Mouse (Mus musculus): ENCODE data around the gene Uimc1.

DNA sequence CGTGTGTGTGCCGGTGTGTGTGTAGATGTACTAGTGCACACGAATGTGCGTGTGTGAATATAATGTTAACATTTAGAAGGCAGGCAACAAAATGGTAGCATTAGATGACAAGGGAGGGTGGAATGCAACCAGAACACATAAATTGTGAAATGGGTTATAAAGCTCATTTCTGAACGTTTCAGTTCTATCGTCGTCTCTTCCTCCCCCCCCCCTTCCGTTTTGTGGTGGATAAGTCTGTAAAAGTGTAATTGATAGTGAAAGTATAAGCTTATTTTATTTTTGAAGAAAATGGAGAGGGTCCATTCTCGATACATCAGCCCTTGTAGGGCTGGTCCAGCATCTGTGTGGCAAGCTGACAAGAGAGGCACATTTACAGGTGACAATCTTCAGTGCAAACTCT, 81.4 kb downstream of the Uimc1 start:
- TF ChIP-seq CTCF (IDR thresholded peaks at IDR 0.05; ENCODE audit: low read depth) (no peak), EP300 (IDR thresholded peaks at IDR 0.05; ENCODE audit: low read depth) (no peak)
